Mouse (Mus musculus): ENCODE data around the gene BC051665. TPM values are rescaled to one million over a fixed set of nuclear protein-coding genes. Genes with fewer than 3 reads are reported as not detected.
A peak's percentile ranks its signal among the peaks of the same experiment; 100 is the strongest.

The BC051665 gene
- total RNA-seq, 2 experiments from 2014 or later: not detected

GRCm38 (mm10) chr13:60743381-60744077 lies 42.6 kb downstream of the BC051665 start:
- DNase-seq: peak; percentile 27

GRCm38 (mm10) chr13:60742611-60743010 lies 43.6 kb downstream of the BC051665 start:
- DNase-seq: no peak

GRCm38 (mm10) chr13:60740248-60740647 lies 45.9 kb downstream of the BC051665 start:
- no peak for DNase-seq

- peak; percentile 83 for DNase-seq
Measured at GRCm38 (mm10) chr13:60738429-60738828, 47.7 kb downstream of the BC051665 start.

DNA sequence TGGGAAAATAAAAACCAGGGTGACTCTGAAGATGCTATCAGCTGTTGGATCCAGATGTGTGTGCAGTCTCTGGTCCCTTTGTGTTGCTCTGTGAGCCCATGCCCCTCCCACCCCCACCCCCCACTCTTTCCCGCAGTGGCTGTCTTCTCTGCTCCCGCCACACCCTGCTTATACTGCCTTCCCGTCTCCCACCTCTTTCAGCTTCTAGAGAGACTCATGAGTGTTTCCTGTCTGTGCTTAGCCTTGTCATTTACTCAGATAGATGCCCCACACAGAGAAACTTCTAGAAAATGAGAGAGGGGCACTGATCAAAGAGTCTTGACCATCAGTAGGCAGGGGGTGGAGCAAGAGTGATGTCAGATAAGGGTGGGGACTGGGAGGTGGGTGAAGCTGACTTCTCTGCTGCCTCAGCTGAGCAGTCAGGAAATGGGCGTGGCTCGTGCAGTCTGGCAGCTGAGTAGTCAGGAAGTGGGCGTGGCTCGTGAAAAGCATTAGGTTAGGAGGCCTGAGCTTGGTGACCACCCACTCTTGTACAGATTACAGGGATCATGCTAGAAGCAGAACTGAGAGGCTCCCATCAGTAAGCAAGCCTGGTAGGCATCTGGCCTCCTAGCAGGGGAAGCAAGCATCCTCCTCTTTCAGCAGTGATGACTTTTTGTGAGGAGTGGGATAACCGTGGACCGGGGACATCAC lies 48.4 kb downstream of the BC051665 start:
- peak; percentile 91 for DNase-seq

DNA sequence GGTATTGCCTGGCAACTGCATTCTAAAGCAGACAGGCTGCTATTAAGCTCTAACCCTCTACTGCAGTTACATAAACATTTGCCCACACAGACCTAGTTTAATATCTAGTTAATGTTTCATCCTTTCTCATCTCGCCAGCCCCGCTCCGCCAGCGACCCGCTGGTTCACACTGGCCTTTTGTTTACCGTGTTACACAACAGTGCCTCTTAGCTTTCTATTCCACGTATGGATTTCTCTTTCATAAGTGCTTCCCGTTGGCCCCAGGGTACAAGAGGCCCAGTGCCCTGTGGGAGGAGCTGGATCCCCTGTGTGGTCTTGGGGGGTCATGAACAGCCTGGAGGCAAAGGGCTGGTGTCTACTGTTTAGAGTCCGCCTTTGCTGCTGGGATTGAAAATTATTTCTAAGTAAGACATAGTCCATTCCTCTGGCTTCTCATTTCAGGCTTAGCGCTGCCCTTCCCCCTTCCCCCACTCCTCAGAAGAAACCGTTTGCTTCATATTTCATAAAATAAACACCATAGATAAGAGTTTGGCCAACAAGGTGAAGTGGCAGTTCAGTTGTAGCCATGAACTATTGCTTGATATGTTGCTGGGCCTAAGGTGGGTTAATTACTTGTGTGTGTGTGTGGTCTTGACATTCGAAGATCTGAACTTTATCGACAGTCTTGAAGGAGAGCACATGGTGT lies 49.6 kb downstream of the BC051665 start:
- no peak for DNase-seq

- DNase-seq: no peak
Measured at GRCm38 (mm10) chr13:60735306-60735705, 50.9 kb downstream of the BC051665 start.

Other genes starting within 250 kb of the BC051665 start
- gene Dapk1, start 184.4 kb downstream of the BC051665 start, total RNA-seq (2021): 10 to 100 TPM; 15.9 to 22.7 TPM
- not detected for gene Ctsll3, start 16.5 kb upstream of the BC051665 start, total RNA-seq (2021)
- not detected for gene 4930486L24Rik, start 78.1 kb upstream of the BC051665 start, total RNA-seq (2021)
- gene Gm49392, start 110.5 kb upstream of the BC051665 start, total RNA-seq (2021): 1 to 10 TPM in 1 of 2 experiments, under 1 TPM in 1; 0.68 to 1.2 TPM
- gene Ctla2b, start 111.1 kb upstream of the BC051665 start, total RNA-seq (2021): 1 to 10 TPM; 6.1 to 7.2 TPM
- gene Tpbpb, start 118.5 kb upstream of the BC051665 start, total RNA-seq (2021): not detected
- 1 to 10 TPM in 1 of 2 experiments, not detected in 1; 1.1 TPM for gene Gm49393, start 149.2 kb upstream of the BC051665 start, total RNA-seq (2021)
- 1 to 10 TPM; 1.8 to 3.6 TPM for gene Gm49391, start 150.2 kb upstream of the BC051665 start, total RNA-seq (2021)
- gene Ctla2a, start 150.3 kb upstream of the BC051665 start, total RNA-seq (2021): 100 to 1,000 TPM; 106 to 123 TPM
- gene Tpbpa, start 155.6 kb upstream of the BC051665 start, total RNA-seq (2021): not detected
- not detected for gene Ctsj, start 219.6 kb upstream of the BC051665 start, total RNA-seq (2021)